Comparison of ENCODE assay signal across 9 mouse cellular contexts in the genomic region with DNA sequence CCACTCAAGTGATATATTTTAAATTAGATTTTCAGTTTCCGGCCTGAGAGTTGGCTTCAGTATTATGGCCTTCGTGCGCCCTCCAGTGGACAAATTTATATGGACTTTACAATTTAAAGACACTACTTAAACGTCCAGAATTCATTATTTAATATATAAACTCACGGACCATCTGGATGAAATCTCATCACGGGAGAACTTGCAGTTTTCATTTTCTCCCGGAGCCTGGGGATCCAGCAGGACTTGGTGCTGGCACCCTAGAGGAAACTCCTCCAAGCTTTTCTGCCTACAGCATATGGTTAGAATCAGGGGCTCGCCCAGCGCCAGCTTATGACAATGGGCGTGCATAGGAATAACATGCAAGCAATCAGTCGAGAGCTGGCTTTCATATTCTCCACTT.
DNase-seq lines count a peak whose midpoint lies in the region; ATAC-seq and TF ChIP-seq lines count a peak whose summit lies in the region.
"Had no signal": no experiment of that assay in that cellular context is flagged by ENCODE, and none has a peak within 500 bp of the region (broad histone marks: within the 10 kb centered on the region; RNA-seq: fewer than 3 reads in every experiment).

No protein-coding gene starts in this region.

- ATAC-seq in forebrain, embryonic 13.5 days = peak; percentile 89
- ATAC-seq in intestine, embryonic 16.5 days = no peak
- ATAC-seq in neural tube, embryonic 13.5 days (ENCODE audit: low read depth) = 0 out of 2 replicates have a peak, but pooled peaks have one; percentile 43

- no peak overlapping the region for H3K27ac ChIP-seq in gastrocnemius, adult 2 months
- H3K27ac ChIP-seq in forebrain, embryonic 13.5 days = no peak overlapping the region
- H3K27ac ChIP-seq in intestine, embryonic 16.5 days (ENCODE audit: low read length) = no peak overlapping the region
- H3K27ac ChIP-seq in neural tube, embryonic 13.5 days (replicated peaks) = no peak overlapping the region
- H3K27ac ChIP-seq: liver, embryonic 13.5 days had no signal

- no peak overlapping the region for H3K9ac ChIP-seq in forebrain, embryonic 13.5 days
- no peak overlapping the region for H3K9ac ChIP-seq in intestine, embryonic 16.5 days (ENCODE audit: low read depth, low read length)
- H3K9ac ChIP-seq in neural tube, embryonic 13.5 days = 0 out of 2 replicates have a peak overlapping the region, but pooled peaks have one; percentile 35
- H3K9ac ChIP-seq: liver, embryonic 13.5 days had no signal

- no peak for DNase-seq in gastrocnemius, adult 2 months
- no peak for DNase-seq in gastrocnemius, postnatal 14 days
- peak; percentile 74 for DNase-seq in NIH3T3 (ENCODE audit: low read depth)
- peak; percentile 38 for DNase-seq in left cerebral cortex, postnatal 4 days
- DNase-seq in ovary, postnatal 14 days (ENCODE audit: low spot score) = no peak
- DNase-seq: liver, embryonic 13.5 days had no signal

- 27% methylated on average over 11 of the region's 11 CpGs for WGBS in forebrain, embryonic 13.5 days
- 31% methylated on average over 11 of the region's 11 CpGs for WGBS in intestine, embryonic 16.5 days
- 39% methylated on average over 11 of the region's 11 CpGs for WGBS in neural tube, embryonic 13.5 days

- no peaks in the 10 kb centered on the region for H3K36me3 ChIP-seq in forebrain, embryonic 13.5 days (ENCODE audit: poor library complexity, severe bottlenecking)
- no peaks in the 10 kb centered on the region for H3K36me3 ChIP-seq in intestine, embryonic 16.5 days (ENCODE audit: control insufficient read depth, insufficient read depth, low read length)
- H3K36me3 ChIP-seq in neural tube, embryonic 13.5 days = no peaks in the 10 kb centered on the region
- H3K36me3 ChIP-seq: liver, embryonic 13.5 days had no signal

- H3K4me2 ChIP-seq in forebrain, embryonic 13.5 days = peak overlapping the region; percentile 32; the same call in 1 of the 2 replicates
- H3K4me2 ChIP-seq in intestine, embryonic 16.5 days (ENCODE audit: low read depth, low read length) = peak overlapping the region; percentile 32; the same call in 1 of the 2 replicates
- peak overlapping the region; percentile 41 for H3K4me2 ChIP-seq in neural tube, embryonic 13.5 days
- H3K4me2 ChIP-seq: liver, embryonic 13.5 days had no signal

- no peak overlapping the region for H3K4me3 ChIP-seq in gastrocnemius, adult 2 months
- H3K4me3 ChIP-seq in forebrain, embryonic 13.5 days = no peak overlapping the region
- H3K4me3 ChIP-seq in intestine, embryonic 16.5 days (ENCODE audit: low read length) = no peak overlapping the region
- H3K4me3 ChIP-seq in neural tube, embryonic 13.5 days = no peak overlapping the region
- H3K4me3 ChIP-seq: liver, embryonic 13.5 days had no signal

- peak; percentile 68 for TF ChIP-seq CTCF in gastrocnemius, adult 2 months (IDR thresholded peaks at IDR 0.05)

- H3K4me1 ChIP-seq in forebrain, embryonic 13.5 days = no peaks in the 10 kb centered on the region
- no peaks in the 10 kb centered on the region for H3K4me1 ChIP-seq in intestine, embryonic 16.5 days (ENCODE audit: control insufficient read depth, insufficient read depth, low read length)
- H3K4me1 ChIP-seq in neural tube, embryonic 13.5 days (replicated peaks) = no peaks in the 10 kb centered on the region
- H3K4me1 ChIP-seq: liver, embryonic 13.5 days had no signal

- H3K27me3 ChIP-seq in forebrain, embryonic 13.5 days = no peaks in the 10 kb centered on the region
- no peaks in the 10 kb centered on the region for H3K27me3 ChIP-seq in intestine, embryonic 16.5 days (replicated peaks; ENCODE audit: control insufficient read depth, insufficient read depth, low read length)
- no peaks in the 10 kb centered on the region; the same call in 1 of the 2 replicates for H3K27me3 ChIP-seq in neural tube, embryonic 13.5 days
- H3K27me3 ChIP-seq: liver, embryonic 13.5 days had no signal

- intact Hi-C loops in gastrocnemius, adult 2 months (cut with DNase I) = no loop called here
- intact Hi-C loops in gastrocnemius, postnatal 14 days (cut with DNase I; ENCODE audit: low total_unique reads) = no loop called here
- intact Hi-C loops in left cerebral cortex, postnatal 4 days (cut with DNase I) = no loop called here

- no peaks in the 10 kb centered on the region for H3K9me3 ChIP-seq in forebrain, embryonic 13.5 days (replicated peaks)
- no peaks in the 10 kb centered on the region for H3K9me3 ChIP-seq in intestine, embryonic 16.5 days (ENCODE audit: control insufficient read depth, low read length)
- no peaks in the 10 kb centered on the region for H3K9me3 ChIP-seq in neural tube, embryonic 13.5 days
- H3K9me3 ChIP-seq: liver, embryonic 13.5 days had no signal

Comparison
In these comparisons a context has a peak if more than half of its experiments do, and no peak if none do; other contexts are left out.
1. DNase-seq: peak in NIH3T3 (single experiment) and left cerebral cortex, postnatal 4 days (single experiment); none in gastrocnemius, adult 2 months (single experiment), gastrocnemius, postnatal 14 days (single experiment) and ovary, postnatal 14 days (single experiment).
2. Peak in every context shown above with its lines, with median percentiles within 50 percentile points of each other: H3K4me2 ChIP-seq.